Mouse (Mus musculus): ENCODE measurements around the gene Cdc42bpb. TPM values are rescaled to one million over a fixed set of nuclear protein-coding genes. Genes with fewer than 3 reads are reported as not detected.

The Cdc42bpb gene
- polyA plus RNA-seq (2012; rRNA removed; ENCODE audit: low replicate concordance) = 233 and 235 TPM in 2 replicates

GRCm38 (mm10) chr12:111377376-111377973, at the start of gene Cdc42bpb:
Cdc42bpb (minus strand) TSS chr12:111377718.

GRCm38 (mm10) chr12:111416921-111417779, 39.6 kb upstream of the Cdc42bpb start, which contains the start of gene Exoc3l4:
Exoc3l4 (plus strand) TSS chr12:111417017.

GRCm38 (mm10) chr12:111406622-111407021, 29.1 kb upstream of the Cdc42bpb start, which contains the start of gene Lbhd2:
Lbhd2 (plus strand) TSS chr12:111406809.

GRCm38 (mm10) chr12:111270629-111271277, 106.8 kb downstream of the Cdc42bpb start, which contains the start of gene Amn:
Amn (plus strand) TSS chr12:111271095.

Other genes starting within 250 kb of the Cdc42bpb start
- gene Traf3, start 211.3 kb downstream of the Cdc42bpb start, polyA plus RNA-seq (2012; rRNA removed; ENCODE audit: low replicate concordance) = 12.2 and 22.6 TPM in 2 replicates
- gene 4930595D18Rik, start 193.2 kb downstream of the Cdc42bpb start, polyA plus RNA-seq (2012; rRNA removed; ENCODE audit: low replicate concordance) = not detected in 2 replicates
- gene Amn, start 106.6 kb downstream of the Cdc42bpb start, polyA plus RNA-seq (2012; rRNA removed; ENCODE audit: low replicate concordance) = 0.10 and 0.26 TPM in 2 replicates
- 0.78 TPM in 1 of 2 replicates, not detected in the other for gene Lbhd2, start 29.1 kb upstream of the Cdc42bpb start, polyA plus RNA-seq (2012; rRNA removed; ENCODE audit: low replicate concordance)
- 13.8 and 20.9 TPM in 2 replicates for gene Exoc3l4, start 39.3 kb upstream of the Cdc42bpb start, polyA plus RNA-seq (2012; rRNA removed; ENCODE audit: low replicate concordance)
- gene Tnfaip2, start 64.8 kb upstream of the Cdc42bpb start, polyA plus RNA-seq (2012; rRNA removed; ENCODE audit: low replicate concordance) = 24.4 and 27.3 TPM in 2 replicates
- gene Gm266, start 108.1 kb upstream of the Cdc42bpb start, polyA plus RNA-seq (2012; rRNA removed; ENCODE audit: low replicate concordance) = 0.80 and 8.4 TPM in 2 replicates
- 58.2 and 98.2 TPM in 2 replicates for gene Eif5, start 160.3 kb upstream of the Cdc42bpb start, polyA plus RNA-seq (2012; rRNA removed; ENCODE audit: low replicate concordance)
- gene Mark3, start 196.8 kb upstream of the Cdc42bpb start, polyA plus RNA-seq (2012; rRNA removed; ENCODE audit: low replicate concordance) = 31.0 and 40.9 TPM in 2 replicates

Measured in subcutaneous adipose tissue, adult 2 months (tissue).